Mouse (Mus musculus) erythroblast, embryonic 14.5 days (primary cell): ENCODE data around the gene Tmf1. TPM values are rescaled to one million over a fixed set of nuclear protein-coding genes. Genes with fewer than 3 reads are reported as not detected.

Source experiments
- H3K27me3 ChIP-seq: 2 replicates; pipeline ENCODE4 v1.6.1; 2012; ENCODE audit warnings: inconsistent platforms; ENCODE audit not compliant: control insufficient read depth
- H3K36me3 ChIP-seq: 2 replicates; pipeline ENCODE4 v1.6.1; 2012; ENCODE audit warnings: mild to moderate bottlenecking, inconsistent platforms; ENCODE audit not compliant: control insufficient read depth
- H3K4me1 ChIP-seq: 2 replicates; pipeline ENCODE4 v1.6.1; 2012; ENCODE audit warnings: inconsistent platforms; ENCODE audit not compliant: control insufficient read depth
- H3K4me3 ChIP-seq: replicated peaks from 2 replicates; pipeline ENCODE3; 2012; ENCODE audit warnings: moderate library complexity, mild to moderate bottlenecking, inconsistent platforms
- H3K9me3 ChIP-seq: 2 replicates; pipeline ENCODE4 v1.6.1; 2012; ENCODE audit warnings: low read length, inconsistent platforms, mixed read lengths; ENCODE audit not compliant: control insufficient read depth
- GATA1 ChIP-seq: IDR thresholded peaks from 2 replicates; pipeline ENCODE4 v1.6.1; 2012; ENCODE audit warnings: low read length, inconsistent platforms, mixed read lengths
- TAL1 ChIP-seq: IDR thresholded peaks from 3 replicates; pipeline ENCODE4 v1.6.1; 2012; ENCODE audit warnings: low read length, inconsistent platforms, mixed read lengths
- polyA plus RNA-seq: library from polyadenylated mRNA; stranded (reverse); fragments of >175 nt; gene quantifications from 2 replicates; pipeline ENCODE4 v1.2.3, GENCODE M21; 2012

The Tmf1 gene
- polyA plus RNA-seq, 1 experiment = 0.32 TPM

- peaks cover 18% of the 10 kb centered on the region for H3K4me1 ChIP-seq
- H3K27me3 ChIP-seq = no peaks in the 10 kb centered on the region; the same call in 1 of the 2 replicates
- H3K36me3 ChIP-seq = peaks cover 6% of the 10 kb centered on the region
- peak within 1 kb of the TSS; percentile 77 for H3K4me3 ChIP-seq
- H3K9me3 ChIP-seq = no peaks in the 10 kb centered on the region
- no peak for TF ChIP-seq GATA1
- TF ChIP-seq TAL1 = no peak
These were observed 30.3 kb downstream of the Tmf1 start, which contains the start of gene Eogt for GRCm38 (mm10) chr6:97148383-97149251. Eogt (minus strand) TSS chr6:97149182.

- peak overlapping the region; percentile 77 for H3K4me3 ChIP-seq
- H3K4me1 ChIP-seq = peaks cover 18% of the 10 kb centered on the region
- H3K36me3 ChIP-seq = peaks cover 5% of the 10 kb centered on the region
- H3K9me3 ChIP-seq = no peaks in the 10 kb centered on the region
- TF ChIP-seq GATA1 (no peak), TAL1 (no peak)
- no peaks in the 10 kb centered on the region; the same call in 1 of the 2 replicates for H3K27me3 ChIP-seq
These were observed 31.1 kb downstream of the Tmf1 start for GRCm38 (mm10) chr6:97147755-97148382.

DNA sequence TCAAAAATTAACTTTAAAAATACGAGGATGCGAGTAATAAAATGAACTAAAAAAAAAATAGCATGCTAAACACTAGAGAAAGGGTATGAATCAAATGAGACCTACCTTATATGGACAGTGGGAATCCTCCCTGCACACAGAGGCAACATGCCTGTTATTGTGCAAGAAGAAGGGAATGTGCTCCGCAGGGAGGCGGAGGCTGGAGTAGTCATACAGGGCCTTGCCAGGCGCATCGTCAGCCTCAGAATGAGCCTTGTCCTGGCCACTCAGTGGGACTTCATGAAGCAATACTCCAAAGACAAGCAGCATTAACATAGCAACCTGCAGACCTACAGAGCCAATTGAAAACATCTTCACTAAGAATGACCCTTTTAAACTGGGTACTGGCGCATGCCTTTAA, 33.8 kb downstream of the Tmf1 start:
- no peak overlapping the region for H3K4me3 ChIP-seq
- no peaks in the 10 kb centered on the region; the same call in 1 of the 2 replicates for H3K27me3 ChIP-seq
- H3K36me3 ChIP-seq = no peaks in the 10 kb centered on the region; the same call in none of the 2 replicates
- no peaks in the 10 kb centered on the region for H3K9me3 ChIP-seq
- H3K4me1 ChIP-seq = peaks cover 18% of the 10 kb centered on the region
- TF ChIP-seq GATA1 = no peak
- TF ChIP-seq TAL1 = no peak

DNA sequence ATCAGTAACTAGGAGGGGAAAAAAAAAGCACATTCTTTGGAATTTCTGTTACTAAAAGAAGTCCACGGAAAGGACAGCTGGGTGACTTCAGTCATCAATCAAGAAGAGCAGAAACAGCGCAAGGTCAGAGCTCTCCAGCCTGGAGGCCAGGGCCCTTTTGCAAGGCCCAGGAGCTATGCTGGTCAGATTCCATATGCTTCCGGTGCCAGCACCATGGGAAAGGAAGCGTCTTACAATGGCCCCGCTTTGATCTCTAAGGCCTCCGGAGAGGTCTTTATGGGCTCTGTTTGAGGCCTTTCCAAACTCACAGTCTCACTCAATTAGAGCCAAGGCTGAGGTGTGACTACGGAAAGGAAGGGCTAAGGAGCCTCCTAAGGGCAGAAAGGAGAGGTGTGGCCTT, 34.6 kb downstream of the Tmf1 start:
- Histone ChIP-seq H3K9me3 (no peaks in the 10 kb centered on the region), H3K27me3 (no peaks in the 10 kb centered on the region; the same call in 1 of the 2 replicates), H3K4me1 (peaks cover 18% of the 10 kb centered on the region), H3K4me3 (no peak overlapping the region), H3K36me3 (no peaks in the 10 kb centered on the region; the same call in none of the 2 replicates)
- TF ChIP-seq TAL1 = no peak
- no peak for TF ChIP-seq GATA1

DNA sequence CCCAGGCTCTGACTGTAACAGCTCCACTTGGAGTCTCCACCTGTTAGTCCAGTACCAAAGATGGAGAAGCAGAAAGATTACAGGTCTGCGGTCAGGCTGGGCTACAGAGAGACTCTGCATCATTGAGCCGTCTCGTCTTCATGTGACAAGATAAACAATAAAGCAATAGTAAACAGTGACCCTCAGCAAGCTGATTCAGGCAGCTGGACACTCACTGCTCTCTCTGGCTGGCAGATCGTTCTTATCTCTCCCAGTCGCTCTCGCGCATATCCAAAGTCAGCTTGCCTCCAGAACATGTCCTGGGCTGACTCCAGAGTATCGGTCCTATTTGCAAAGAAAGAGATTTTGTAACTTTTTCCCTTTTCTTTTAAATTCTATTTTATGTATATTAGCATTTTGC, 36.3 kb downstream of the Tmf1 start:
- Histone ChIP-seq H3K27me3 (no peaks in the 10 kb centered on the region), H3K36me3 (no peaks in the 10 kb centered on the region; the same call in none of the 2 replicates), H3K4me1 (peaks cover under 1% of the 10 kb centered on the region), H3K4me3 (no peak overlapping the region), H3K9me3 (no peaks in the 10 kb centered on the region)
- TF ChIP-seq TAL1 (no peak), GATA1 (no peak)

DNA sequence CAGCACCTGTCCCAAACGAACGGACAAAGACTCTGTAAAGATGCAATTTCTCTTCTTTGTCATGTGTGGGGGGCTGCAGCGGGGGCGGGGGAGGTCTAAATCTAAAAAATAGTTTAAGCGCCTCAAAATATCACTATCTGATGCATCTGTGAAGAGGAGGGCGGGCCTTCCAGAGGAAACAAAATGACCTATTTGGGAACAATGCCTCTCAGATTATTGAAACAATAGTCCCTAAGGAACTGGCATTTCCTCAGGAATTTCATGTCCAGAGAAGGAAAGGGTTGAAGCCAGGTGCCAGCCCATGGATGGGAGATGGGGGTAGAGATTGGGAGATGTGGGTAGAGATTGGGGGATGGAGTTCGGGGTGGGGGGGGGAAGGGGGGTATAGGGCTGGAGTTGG, 37.1 kb downstream of the Tmf1 start:
- no peak for TF ChIP-seq GATA1
- no peak for TF ChIP-seq TAL1
- no peaks in the 10 kb centered on the region for H3K27me3 ChIP-seq
- no peaks in the 10 kb centered on the region for H3K9me3 ChIP-seq
- H3K4me1 ChIP-seq = no peaks in the 10 kb centered on the region
- no peaks in the 10 kb centered on the region; the same call in none of the 2 replicates for H3K36me3 ChIP-seq
- no peak overlapping the region for H3K4me3 ChIP-seq

DNA sequence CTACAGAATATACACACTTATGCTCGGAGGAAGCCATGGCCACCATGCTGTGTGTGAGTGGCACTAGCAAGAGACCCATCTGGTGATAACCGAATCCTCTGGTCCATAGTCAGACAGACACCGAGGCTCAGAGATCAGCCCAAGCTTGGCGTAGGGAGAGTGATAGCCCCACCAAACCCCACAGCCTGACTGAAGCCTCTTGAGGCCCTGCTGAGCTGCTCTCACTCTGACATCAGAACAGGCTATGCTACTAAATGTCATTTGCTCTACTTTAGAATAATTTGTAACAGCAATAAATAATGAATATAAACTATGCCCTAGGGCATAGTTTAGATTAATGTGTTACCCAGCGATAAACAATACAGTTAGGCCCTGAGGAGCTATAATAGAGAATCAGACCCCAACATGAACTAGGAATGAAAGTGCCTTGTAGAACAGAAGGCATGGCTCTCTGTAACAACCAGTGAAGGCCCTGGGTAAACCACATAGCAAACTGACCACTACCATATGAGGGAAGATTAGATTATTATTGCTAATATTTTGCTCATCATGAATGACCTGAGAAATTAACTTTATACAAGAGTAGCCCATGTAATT, 46.1 kb downstream of the Tmf1 start:
- no peaks in the 10 kb centered on the region for H3K36me3 ChIP-seq
- no peak overlapping the region for H3K4me3 ChIP-seq
- no peaks in the 10 kb centered on the region for H3K9me3 ChIP-seq
- no peak for TF ChIP-seq TAL1
- no peaks in the 10 kb centered on the region for H3K27me3 ChIP-seq
- no peaks in the 10 kb centered on the region for H3K4me1 ChIP-seq

DNA sequence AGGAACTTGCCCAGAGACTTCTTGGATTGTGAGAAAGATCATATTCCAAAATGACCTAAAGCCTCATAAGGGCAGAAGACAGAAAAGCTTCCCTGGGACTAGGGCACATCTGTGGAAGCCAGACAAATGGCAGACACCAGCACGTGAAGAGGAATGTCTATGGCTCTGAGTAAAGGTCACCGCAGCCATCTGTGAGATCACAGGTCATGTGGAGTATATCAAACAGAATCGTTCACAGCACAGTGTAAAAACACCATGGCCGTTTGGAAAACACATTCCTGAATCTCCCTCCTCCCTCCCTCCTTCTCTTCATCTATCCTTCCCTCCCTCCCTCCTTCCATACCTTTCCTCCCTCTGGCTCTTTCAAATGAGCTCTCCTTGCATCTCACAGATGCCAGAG, 47.1 kb downstream of the Tmf1 start:
- H3K4me1 ChIP-seq = no peaks in the 10 kb centered on the region
- no peaks in the 10 kb centered on the region for H3K36me3 ChIP-seq
- no peaks in the 10 kb centered on the region for H3K9me3 ChIP-seq
- H3K27me3 ChIP-seq = no peaks in the 10 kb centered on the region
- no peak for TF ChIP-seq TAL1
- H3K4me3 ChIP-seq = no peak overlapping the region

- H3K9me3 ChIP-seq = no peaks in the 10 kb centered on the region
- TF ChIP-seq GATA1 = no peak
- no peak for TF ChIP-seq TAL1
- no peak overlapping the region for H3K4me3 ChIP-seq
- no peaks in the 10 kb centered on the region for H3K4me1 ChIP-seq
- no peaks in the 10 kb centered on the region for H3K36me3 ChIP-seq
- H3K27me3 ChIP-seq = no peaks in the 10 kb centered on the region
These were observed 47.9 kb downstream of the Tmf1 start for GRCm38 (mm10) chr6:97130979-97131378.
